Mouse (Mus musculus): ENCODE measurements around the gene 4933428M09Rik.
A peak's percentile ranks its signal among the peaks of the same experiment; 100 is the strongest.
"Not testable (repeated sequence)": the region's sequence is repeated elsewhere in the genome, so short reads cannot be mapped to it uniquely, and the experiment has no call there.

The 4933428M09Rik gene

DNA sequence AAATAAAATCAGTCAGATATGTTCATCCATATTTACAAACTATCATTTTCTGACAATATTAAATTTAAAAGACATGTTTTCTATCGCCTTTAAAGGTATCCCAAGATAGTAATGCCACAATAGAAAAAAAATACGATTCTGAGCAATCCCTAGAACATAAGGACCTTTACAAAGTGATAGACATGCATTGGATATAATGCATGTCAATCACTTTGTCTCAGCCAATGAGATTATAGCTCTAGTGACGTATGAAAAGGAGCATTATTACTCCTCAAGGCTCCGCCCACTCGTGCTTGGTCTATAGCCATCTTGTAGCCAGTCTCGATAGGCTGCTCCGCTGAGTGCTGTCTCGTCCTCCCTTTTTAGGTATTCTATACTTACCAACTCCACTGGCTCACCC lies at the start of gene 4933428M09Rik:
4933428M09Rik (plus strand) TSS at position 301 of the 400 bp plus-strand sequence.
- no peak for DNase-seq (ENCODE audit: low spot score)

DNA sequence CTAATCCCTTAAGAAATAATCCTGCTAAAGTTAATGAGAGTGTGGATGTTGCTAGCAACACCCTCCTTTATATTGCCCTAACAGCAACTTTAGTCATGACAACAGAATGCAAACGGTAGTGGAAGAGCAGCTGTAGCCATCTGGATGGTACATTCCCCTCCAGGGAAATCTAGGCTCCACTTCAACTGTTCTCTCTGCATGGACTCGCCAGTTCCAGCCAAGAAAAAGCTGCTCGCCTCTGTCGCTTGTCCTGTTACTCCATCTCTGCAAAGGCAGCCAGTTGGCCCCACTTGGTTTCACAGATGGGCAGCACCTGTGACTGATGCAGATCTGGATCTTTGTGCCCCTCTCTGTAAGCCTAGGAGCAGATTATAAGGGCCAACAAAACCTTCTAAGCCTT lies 45.0 kb upstream of the 4933428M09Rik start:
- DNase-seq (ENCODE audit: low spot score) = no peak

- DNase-seq (ENCODE audit: low spot score) = not testable (repeated sequence)
These were observed 12.5 kb downstream of the 4933428M09Rik start for GRCm38 (mm10) chrX:139191506-139191905.

DNA sequence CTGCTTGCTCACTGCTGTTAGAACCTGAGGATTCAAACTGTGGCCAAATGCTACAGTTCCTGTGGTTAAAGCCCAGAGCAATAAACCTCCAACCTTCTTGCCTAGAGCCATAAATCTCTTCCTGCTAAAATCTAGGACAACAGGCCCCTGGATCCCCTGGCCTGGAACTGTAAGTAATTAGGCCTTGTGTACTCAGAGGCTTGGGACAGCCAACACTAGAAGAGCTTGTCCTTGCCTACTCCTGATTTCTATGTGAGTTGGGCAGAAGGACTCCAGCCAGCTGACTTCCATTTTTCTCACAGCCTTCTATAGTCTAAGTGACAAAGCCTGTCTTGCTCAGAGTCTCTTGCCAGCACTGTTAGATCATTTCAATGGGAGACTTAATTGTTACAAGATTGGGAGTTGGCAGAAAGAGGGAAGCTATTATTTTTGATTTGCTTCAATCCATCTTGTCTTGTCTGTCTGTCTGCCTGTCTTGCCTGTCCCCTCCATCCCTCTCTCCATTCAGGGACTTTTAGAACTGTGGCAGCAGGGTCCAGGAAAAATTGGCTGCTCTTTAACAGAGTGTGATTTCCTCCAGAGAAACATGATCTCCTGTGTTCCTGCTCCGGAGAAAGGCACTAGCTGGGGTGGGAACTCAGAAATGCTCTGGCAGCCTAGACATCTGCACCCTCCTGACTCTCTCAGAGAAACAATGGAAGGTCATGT lies 15.7 kb downstream of the 4933428M09Rik start:
- DNase-seq (ENCODE audit: low spot score) = no peak

GRCm38 (mm10) chrX:139209191-139209828 lies 30.3 kb downstream of the 4933428M09Rik start:
- not testable (repeated sequence) for DNase-seq (ENCODE audit: low spot score)

- peak; percentile 71 for DNase-seq (ENCODE audit: low spot score)
These were observed 30.8 kb downstream of the 4933428M09Rik start, which contains the start of gene Mum1l1 for GRCm38 (mm10) chrX:139209829-139210225. Gene Mum1l1, plus strand, starts transcription at chrX:139210042.

GRCm38 (mm10) chrX:139214765-139215164 lies 35.7 kb downstream of the 4933428M09Rik start:
- DNase-seq (ENCODE audit: low spot score) = no peak

DNA sequence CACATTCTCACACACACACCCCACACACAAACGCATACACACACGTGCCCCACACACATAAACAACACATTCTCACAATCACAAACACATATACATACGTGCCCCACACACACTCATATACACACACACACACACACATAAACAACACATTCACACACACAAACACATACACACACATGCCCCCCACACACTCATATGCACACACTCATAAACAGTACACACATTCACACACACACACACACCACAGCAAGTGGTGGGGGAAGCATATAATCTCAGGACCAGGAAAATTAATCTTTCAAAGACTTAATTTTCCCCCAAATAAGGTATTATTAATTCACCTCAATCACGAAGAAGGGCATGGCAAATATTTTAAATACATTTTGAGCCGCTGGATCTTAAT lies 37.4 kb downstream of the 4933428M09Rik start:
- DNase-seq (ENCODE audit: low spot score) = no peak

DNA sequence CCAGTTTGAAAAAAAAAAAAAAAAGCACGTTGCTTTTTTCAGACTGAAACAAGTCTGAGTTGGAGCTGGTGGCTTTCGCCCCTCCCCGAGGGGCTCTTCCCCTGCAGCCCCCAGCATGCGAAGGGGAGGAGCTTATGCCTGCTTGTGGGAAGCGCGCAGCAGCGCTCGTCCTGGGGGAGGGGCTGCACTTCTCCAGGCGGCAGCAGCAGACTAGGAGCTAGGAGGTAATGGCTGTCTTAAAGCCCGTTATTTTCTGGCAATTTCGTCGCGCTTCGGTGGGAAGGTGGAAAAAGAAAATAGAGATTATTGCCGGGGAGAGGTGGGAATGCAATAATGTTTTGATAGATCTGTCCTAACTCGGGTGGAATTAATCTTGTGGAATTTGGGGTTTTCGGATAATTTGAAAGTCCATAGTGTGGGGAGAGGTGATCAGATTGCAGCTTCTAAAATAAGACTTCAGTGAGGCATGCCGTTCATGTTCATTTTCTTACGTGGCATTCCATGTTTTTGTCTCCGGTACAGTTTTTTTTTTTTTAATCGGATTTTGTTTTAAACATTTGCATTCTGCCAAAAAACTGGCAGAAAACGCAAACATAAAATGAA lies 38.1 kb downstream of the 4933428M09Rik start:
- peak; percentile 63 for DNase-seq (ENCODE audit: low spot score)

- DNase-seq (ENCODE audit: low spot score) = no peak
These were observed 38.7 kb downstream of the 4933428M09Rik start for GRCm38 (mm10) chrX:139217776-139218175.

- DNase-seq (ENCODE audit: low spot score) = peak; percentile 5
These were observed 40.0 kb downstream of the 4933428M09Rik start for GRCm38 (mm10) chrX:139219017-139219416.

DNA sequence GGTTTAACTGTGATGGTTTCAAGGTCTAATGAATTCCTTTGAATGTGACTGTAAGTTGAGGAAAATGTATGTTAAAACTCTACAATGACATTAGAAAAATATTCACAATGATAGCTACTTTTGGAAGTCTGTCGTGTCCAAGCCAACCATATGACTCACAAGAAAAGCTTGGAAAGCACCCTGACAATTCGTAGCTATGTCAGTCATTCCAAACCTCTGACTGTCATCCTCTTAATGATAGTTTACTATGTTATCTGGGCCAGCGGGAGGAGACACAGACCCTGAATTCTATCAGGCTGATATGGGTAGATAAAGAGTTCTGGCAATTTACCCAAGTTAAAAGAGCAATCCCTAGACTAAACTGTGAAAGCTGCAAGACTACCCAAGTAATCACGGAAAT lies 41.8 kb downstream of the 4933428M09Rik start:
- no peak for DNase-seq (ENCODE audit: low spot score)

- no peak for DNase-seq (ENCODE audit: low spot score)
These were observed 42.9 kb downstream of the 4933428M09Rik start for GRCm38 (mm10) chrX:139221893-139222292.

All from yolk sac, embryonic 10.5 days (tissue).